Mouse (Mus musculus) stomach, postnatal 0 days (tissue): ENCODE results near the gene Ptprg.

Experiments
- CTCF ChIP-seq: IDR thresholded peaks from 2 replicates; pipeline ENCODE4 v1.5.1; 2016; ENCODE audit warnings: antibody characterized with exemption, low read depth, mild to moderate bottlenecking, moderate library complexity
- EP300 ChIP-seq: optimal IDR thresholded peaks from 2 replicates; pipeline ENCODE3; 2016; ENCODE audit warnings: antibody characterized with exemption

DNA sequence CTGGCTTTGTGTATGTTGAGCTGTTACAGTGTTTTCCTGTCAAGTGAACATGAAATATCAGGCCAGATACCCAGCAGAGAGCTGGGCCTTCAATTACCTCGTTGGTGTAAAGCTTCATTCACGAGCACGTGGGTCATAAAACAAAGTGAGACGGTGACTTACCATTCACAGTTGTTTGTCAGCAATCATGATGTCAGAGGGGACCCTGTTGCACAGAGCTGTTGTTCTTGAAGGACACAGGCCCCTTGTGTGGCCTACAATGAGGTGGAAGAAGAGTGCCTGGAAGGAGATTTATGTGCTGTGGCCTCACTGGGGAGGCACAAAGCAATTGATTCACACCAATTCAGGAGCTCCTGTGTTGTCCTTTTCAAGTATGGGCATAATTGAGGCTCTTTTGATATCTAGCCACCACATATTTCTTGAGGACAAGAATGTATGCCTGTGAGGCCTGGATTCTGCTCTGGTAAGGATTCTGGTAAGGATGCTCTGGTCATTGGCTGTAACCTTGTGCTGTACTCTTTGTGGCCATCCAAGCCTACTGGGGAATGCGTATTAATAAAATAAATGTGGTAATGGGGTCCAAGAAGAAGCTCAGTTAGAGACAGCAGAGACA is 503.7 kb downstream of the Ptprg start:
- TF ChIP-seq CTCF, result no peak
- TF ChIP-seq EP300, result no peak
